Comparison of ENCODE assay signal across 35 mouse cellular contexts in genomic region chr10:14234005-14234602, GRCm38 (mm10).
DNase-seq lines count a peak whose midpoint lies in the region; ATAC-seq and TF ChIP-seq lines count a peak whose summit lies in the region.
"Had no signal": no experiment of that assay in that cellular context is flagged by ENCODE, and none has a peak within 500 bp of the region (broad histone marks: within the 10 kb centered on the region; RNA-seq: fewer than 3 reads in every experiment).

No protein-coding gene starts in this region.

- peak; percentile 34; the same call in 1 of the 2 replicates for ATAC-seq in forebrain, postnatal 0 days
- ATAC-seq in forebrain, embryonic 13.5 days = no peak; the same call in 1 of the 2 replicates
- ATAC-seq: lung, postnatal 0 days; midbrain, embryonic 15.5 days had no signal

- H3K4me2 ChIP-seq in forebrain, postnatal 0 days (ENCODE audit: low read depth) = no peak overlapping the region
- no peak overlapping the region for H3K4me2 ChIP-seq in forebrain, embryonic 13.5 days
- H3K4me2 ChIP-seq: embryonic facial prominence, embryonic 13.5 days; heart, embryonic 13.5 days; hindbrain, embryonic 15.5 days; kidney, embryonic 15.5 days; limb, embryonic 15.5 days; liver, embryonic 13.5 days; midbrain, embryonic 15.5 days; neural tube, embryonic 15.5 days had no signal

- H3K4me3 ChIP-seq in forebrain, postnatal 0 days (ENCODE audit: low read depth, low read length) = no peak overlapping the region
- no peak overlapping the region for H3K4me3 ChIP-seq in forebrain, embryonic 13.5 days
- H3K4me3 ChIP-seq: embryonic facial prominence, embryonic 13.5 days; erythroblast, embryonic 14.5 days; heart, embryonic 13.5 days; hindbrain, embryonic 10.5 days; hindbrain, embryonic 15.5 days; kidney, embryonic 15.5 days; limb, embryonic 10.5 days; limb, embryonic 15.5 days; liver, embryonic 13.5 days; midbrain, embryonic 15.5 days; neural tube, embryonic 15.5 days had no signal

- 22% methylated on average over 5 of the region's 5 CpGs for WGBS in forebrain, postnatal 0 days
- WGBS in forebrain, embryonic 13.5 days = 49% methylated on average over 5 of the region's 5 CpGs

- H3K4me1 ChIP-seq in forebrain, postnatal 0 days (ENCODE audit: insufficient read depth) = no peaks in the 10 kb centered on the region
- no peaks in the 10 kb centered on the region for H3K4me1 ChIP-seq in forebrain, embryonic 13.5 days
- H3K4me1 ChIP-seq: embryonic facial prominence, embryonic 13.5 days; heart, embryonic 13.5 days; hindbrain, embryonic 10.5 days; hindbrain, embryonic 15.5 days; limb, embryonic 10.5 days; limb, embryonic 15.5 days; liver, embryonic 13.5 days; midbrain, embryonic 15.5 days; neural tube, embryonic 15.5 days had no signal

- no peaks in the 10 kb centered on the region for H3K9me3 ChIP-seq in forebrain, postnatal 0 days (ENCODE audit: low read length)
- H3K9me3 ChIP-seq in forebrain, embryonic 13.5 days (replicated peaks) = no peaks in the 10 kb centered on the region
- H3K9me3 ChIP-seq: embryonic facial prominence, embryonic 13.5 days; G1E; heart, embryonic 13.5 days; hindbrain, embryonic 10.5 days; hindbrain, embryonic 15.5 days; kidney, embryonic 15.5 days; limb, embryonic 10.5 days; limb, embryonic 15.5 days; liver, embryonic 13.5 days; midbrain, embryonic 15.5 days; neural tube, embryonic 15.5 days had no signal

- H3K27me3 ChIP-seq in forebrain, postnatal 0 days (ENCODE audit: insufficient read depth, low read length) = no peaks in the 10 kb centered on the region
- no peaks in the 10 kb centered on the region for H3K27me3 ChIP-seq in forebrain, embryonic 13.5 days
- H3K27me3 ChIP-seq: embryonic facial prominence, embryonic 13.5 days; heart, embryonic 13.5 days; hindbrain, embryonic 15.5 days; kidney, embryonic 15.5 days; limb, embryonic 15.5 days; liver, embryonic 13.5 days; midbrain, embryonic 15.5 days; neural tube, embryonic 15.5 days had no signal

- H3K36me3 ChIP-seq in forebrain, postnatal 0 days (ENCODE audit: insufficient read depth) = no peaks in the 10 kb centered on the region
- no peaks in the 10 kb centered on the region for H3K36me3 ChIP-seq in forebrain, embryonic 13.5 days (ENCODE audit: poor library complexity, severe bottlenecking)
- H3K36me3 ChIP-seq: embryonic facial prominence, embryonic 13.5 days; G1E; heart, embryonic 13.5 days; hindbrain, embryonic 10.5 days; hindbrain, embryonic 15.5 days; kidney, embryonic 15.5 days; limb, embryonic 10.5 days; limb, embryonic 15.5 days; liver, embryonic 13.5 days; midbrain, embryonic 15.5 days; neural tube, embryonic 15.5 days had no signal

- no peak for DNase-seq in forebrain, postnatal 0 days
- peak; percentile 10 for DNase-seq in retina, postnatal 1 day
- DNase-seq in retina, embryonic 14.5 days (ENCODE audit: low spot score) = no peak
- DNase-seq in MN1 (ENCODE audit: low spot score) = peak; percentile 72
- peak; percentile 51 for DNase-seq in fat pad, adult 2 months (ENCODE audit: extremely low read depth, low read depth, low spot score)
- no peak for DNase-seq in cerebellum, adult 9-10 months
- DNase-seq in kidney, postnatal 4 days = no peak
- DNase-seq: adrenal gland, adult 2 months; adrenal gland, postnatal 36 days; cerebellum, adult 2 months; cerebellum, postnatal 36 days; embryo, embryonic 11 days; gastrocnemius, postnatal 36 days; heart, postnatal 10 days; kidney, adult 18-20 months; kidney, postnatal 25 days; layer of hippocampus, postnatal 36 days; liver, embryonic 13.5 days; lung, adult 18-20 months; lung, postnatal 4 days; right cerebral cortex, adult 18-20 months; spleen, adult 18-20 months had no signal

- no peak for TF ChIP-seq CTCF in forebrain, postnatal 0 days (IDR thresholded peaks at IDR 0.05; ENCODE audit: low read depth)

- no peak overlapping the region for H3K9ac ChIP-seq in forebrain, postnatal 0 days
- no peak overlapping the region for H3K9ac ChIP-seq in forebrain, embryonic 13.5 days
- H3K9ac ChIP-seq: embryonic facial prominence, embryonic 13.5 days; heart, embryonic 13.5 days; hindbrain, embryonic 15.5 days; kidney, embryonic 15.5 days; limb, embryonic 15.5 days; liver, embryonic 13.5 days; midbrain, embryonic 15.5 days; neural tube, embryonic 15.5 days had no signal

- no peak overlapping the region for H3K27ac ChIP-seq in forebrain, postnatal 0 days (ENCODE audit: low read depth, low read length)
- H3K27ac ChIP-seq in forebrain, embryonic 13.5 days = no peak overlapping the region
- H3K27ac ChIP-seq: embryonic facial prominence, embryonic 13.5 days; heart, embryonic 13.5 days; hindbrain, embryonic 10.5 days; hindbrain, embryonic 15.5 days; kidney, embryonic 15.5 days; limb, embryonic 10.5 days; limb, embryonic 15.5 days; liver, embryonic 13.5 days; midbrain, embryonic 15.5 days; neural tube, embryonic 15.5 days had no signal

Comparison
In these comparisons a context has a peak if more than half of its experiments do, and no peak if none do; other contexts are left out.
1. DNase-seq: peak in retina, postnatal 1 day (single experiment), MN1 (single experiment) and fat pad, adult 2 months (single experiment); none in forebrain, postnatal 0 days (single experiment), retina, embryonic 14.5 days (single experiment), cerebellum, adult 9-10 months (single experiment) and kidney, postnatal 4 days (0 of 2).